Mouse (Mus musculus): ENCODE measurements around the gene AC134908.4.

GRCm38 (mm10) chr17:25835301-25835700 lies 39.8 kb upstream of the AC134908.4 start:
- TF ChIP-seq CTCF (IDR thresholded peaks at IDR 0.05; ENCODE audit: borderline replicate concordance, insufficient read depth, low read depth, low read length) (no peak), POLR2A (IDR thresholded peaks at IDR 0.05; ENCODE audit: borderline replicate concordance, insufficient read depth, low read length) (no peak)

Data from cerebellum, adult 2 months (tissue).